Mouse (Mus musculus) cerebellum, adult 9-10 months (tissue): ENCODE results near the gene Stub1.

Experiments
- DNase-seq: peaks from one replicate; pipeline ENCODE4 v3.0.0; 2022

Stub1 gene

GRCm38 (mm10) chr17:25783861-25784574 lies 49.2 kb downstream of the Stub1 start:
- peak; percentile 46 for DNase-seq

GRCm38 (mm10) chr17:25783086-25783485 lies 50.1 kb downstream of the Stub1 start:
- DNase-seq: peak; percentile 71

GRCm38 (mm10) chr17:25781339-25781738 lies 51.9 kb downstream of the Stub1 start:
- DNase-seq: no peak
